Mouse (Mus musculus): ENCODE data around the gene Elmo1.

The Elmo1 gene

GRCm38 (mm10) chr13:20354604-20354999 lies 264.2 kb downstream of the Elmo1 start:
- in situ Hi-C loops (cut with MboI; ENCODE audit: low sequenced_read_pairs), result no loop called here

GRCm38 (mm10) chr13:20362541-20362940 lies 272.1 kb downstream of the Elmo1 start:
- in situ Hi-C loops (cut with MboI; ENCODE audit: low sequenced_read_pairs), result no loop called here

DNA sequence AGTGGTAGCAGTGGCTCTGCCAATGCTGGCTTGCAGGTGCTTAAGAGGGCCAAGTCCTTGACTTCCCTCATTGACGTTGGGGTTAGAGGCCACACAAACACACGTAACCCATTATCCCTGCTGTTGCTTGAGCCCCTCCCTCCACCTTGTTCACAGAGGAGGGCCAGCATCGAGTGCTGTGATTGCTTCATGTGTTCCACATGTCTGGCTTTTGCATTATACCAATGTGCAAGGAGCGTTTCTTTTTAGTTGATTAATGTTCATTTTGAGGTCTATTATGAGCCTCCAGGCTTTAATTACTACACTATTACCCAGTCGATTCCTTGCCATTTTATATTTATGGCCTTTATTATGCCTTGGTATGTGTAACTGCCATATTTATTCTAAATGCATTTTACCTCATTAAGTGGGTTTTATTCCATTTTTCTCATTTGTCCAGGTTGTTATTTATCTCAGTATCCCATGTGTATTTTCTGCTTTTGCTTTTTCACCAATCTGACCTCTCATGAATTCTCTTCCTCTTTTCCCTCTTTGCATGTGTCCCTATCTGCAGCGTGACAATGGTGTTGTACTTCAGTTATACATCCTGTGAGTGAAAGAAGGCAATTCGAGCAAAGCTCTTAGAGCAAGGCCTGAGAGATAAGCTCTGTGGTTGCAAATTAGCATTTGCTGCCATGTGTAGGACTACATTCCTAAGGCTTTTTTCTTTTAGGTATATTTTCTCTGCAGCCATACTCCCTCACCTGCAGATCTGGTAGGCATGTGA lies 275.6 kb downstream of the Elmo1 start:
- in situ Hi-C loops (cut with MboI; ENCODE audit: low sequenced_read_pairs), result no loop called here

GRCm38 (mm10) chr13:20370036-20370802 lies 279.8 kb downstream of the Elmo1 start:
- in situ Hi-C loops (cut with MboI; ENCODE audit: low sequenced_read_pairs), result no loop called here

GRCm38 (mm10) chr13:20371501-20371900 lies 281.1 kb downstream of the Elmo1 start:
- in situ Hi-C loops (cut with MboI; ENCODE audit: low sequenced_read_pairs), result no loop called here

DNA sequence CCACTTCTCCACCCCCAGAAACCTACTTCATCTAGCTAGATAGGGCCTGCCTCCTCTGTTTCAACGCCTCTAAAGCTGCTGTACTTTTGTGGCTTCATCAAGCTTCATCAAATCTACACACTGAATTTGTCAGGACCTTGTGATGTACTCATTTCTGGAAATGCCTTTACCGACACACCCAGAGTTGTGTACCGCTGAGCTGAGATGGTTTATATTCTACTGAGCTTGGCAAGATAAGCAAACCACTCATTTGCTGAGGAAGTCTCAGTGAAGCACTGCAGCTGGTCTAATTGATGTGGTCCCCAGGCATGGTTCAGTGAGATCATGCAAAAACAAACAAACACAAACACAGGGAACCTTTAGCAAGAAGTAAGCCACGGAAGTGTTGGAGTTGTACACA lies 281.9 kb downstream of the Elmo1 start:
- in situ Hi-C loops (cut with MboI; ENCODE audit: low sequenced_read_pairs), result no loop called here

DNA sequence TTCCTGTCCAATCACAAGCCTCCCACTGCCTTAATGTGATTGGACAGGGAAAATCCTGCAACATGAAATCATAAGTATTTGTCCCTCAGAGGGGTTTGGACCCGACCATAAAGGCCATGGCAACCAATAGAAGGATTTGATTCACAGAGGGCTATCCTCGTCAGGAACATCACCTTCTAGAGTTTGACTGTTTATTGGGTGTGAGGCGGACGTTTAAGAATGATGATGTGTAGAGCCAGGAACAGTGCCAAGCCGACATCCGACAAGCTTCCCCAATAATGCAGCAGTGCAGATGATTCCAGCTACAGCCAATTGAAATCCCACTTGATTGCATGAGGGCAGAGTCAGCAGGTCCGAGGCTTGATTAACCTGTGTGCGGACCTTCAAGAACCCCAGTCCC lies 288.5 kb downstream of the Elmo1 start:
- in situ Hi-C loops (cut with MboI; ENCODE audit: low sequenced_read_pairs), result no loop called here

DNA sequence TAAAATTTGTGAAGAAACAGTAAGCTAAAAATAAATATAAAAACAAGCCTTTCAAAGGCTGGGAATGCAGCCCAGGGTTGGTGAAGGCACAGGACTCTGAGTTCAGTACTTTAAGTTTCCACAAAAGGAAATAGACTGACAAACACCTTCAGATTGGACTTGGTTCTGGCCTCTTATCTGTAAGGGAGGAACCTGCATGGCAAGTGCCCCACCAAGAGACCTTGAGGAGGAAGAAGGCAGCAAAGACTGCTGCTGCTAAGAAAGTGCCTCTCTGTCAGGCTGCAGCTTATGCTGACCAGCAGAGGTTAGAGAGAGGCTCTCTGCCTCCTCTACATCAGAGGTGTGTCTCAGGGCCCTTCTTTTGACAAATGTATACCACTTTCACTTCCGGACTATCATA lies 293.5 kb downstream of the Elmo1 start:
- in situ Hi-C loops (cut with MboI; ENCODE audit: low sequenced_read_pairs), result no loop called here

DNA sequence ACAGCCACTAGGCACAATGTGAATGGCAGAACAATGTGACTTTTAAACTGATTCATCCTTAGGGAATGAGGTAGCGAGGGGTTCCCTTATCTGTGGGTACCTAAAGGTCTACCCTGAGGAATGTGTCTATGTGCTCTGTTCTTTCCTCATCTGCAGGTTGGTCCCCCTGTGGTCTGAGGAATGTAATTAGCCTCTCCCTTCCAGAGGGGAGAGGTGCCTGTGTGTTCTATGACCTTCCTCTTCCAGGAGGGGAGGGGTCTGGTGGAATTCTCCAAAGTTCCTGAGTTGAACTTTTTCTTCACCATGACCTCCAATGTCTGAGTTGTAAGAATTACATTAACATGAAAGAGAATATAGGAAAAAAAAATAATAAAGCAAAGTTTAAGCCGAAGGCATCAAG lies 294.4 kb downstream of the Elmo1 start:
- in situ Hi-C loops (cut with MboI; ENCODE audit: low sequenced_read_pairs), result no loop called here

DNA sequence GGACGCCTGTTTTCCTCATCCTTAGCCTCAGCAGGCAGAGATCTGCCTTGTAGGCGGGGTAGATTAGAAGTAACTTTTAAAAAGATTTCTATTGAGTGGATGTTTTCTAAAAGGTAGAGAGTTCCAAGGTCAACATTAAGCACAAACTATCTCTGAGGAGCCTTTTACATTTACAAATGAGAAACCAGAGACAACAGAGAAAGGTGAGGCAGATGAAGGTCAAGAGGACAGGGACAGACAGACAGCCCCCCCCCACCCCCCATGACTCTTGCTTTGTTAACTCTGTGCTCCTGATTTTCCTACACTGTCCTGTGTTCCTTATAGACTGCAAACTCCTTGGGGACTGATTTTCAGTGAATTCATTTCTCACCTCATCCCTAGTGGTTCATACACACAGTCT lies 295.0 kb downstream of the Elmo1 start:
- in situ Hi-C loops (cut with MboI; ENCODE audit: low sequenced_read_pairs), result no loop called here

DNA sequence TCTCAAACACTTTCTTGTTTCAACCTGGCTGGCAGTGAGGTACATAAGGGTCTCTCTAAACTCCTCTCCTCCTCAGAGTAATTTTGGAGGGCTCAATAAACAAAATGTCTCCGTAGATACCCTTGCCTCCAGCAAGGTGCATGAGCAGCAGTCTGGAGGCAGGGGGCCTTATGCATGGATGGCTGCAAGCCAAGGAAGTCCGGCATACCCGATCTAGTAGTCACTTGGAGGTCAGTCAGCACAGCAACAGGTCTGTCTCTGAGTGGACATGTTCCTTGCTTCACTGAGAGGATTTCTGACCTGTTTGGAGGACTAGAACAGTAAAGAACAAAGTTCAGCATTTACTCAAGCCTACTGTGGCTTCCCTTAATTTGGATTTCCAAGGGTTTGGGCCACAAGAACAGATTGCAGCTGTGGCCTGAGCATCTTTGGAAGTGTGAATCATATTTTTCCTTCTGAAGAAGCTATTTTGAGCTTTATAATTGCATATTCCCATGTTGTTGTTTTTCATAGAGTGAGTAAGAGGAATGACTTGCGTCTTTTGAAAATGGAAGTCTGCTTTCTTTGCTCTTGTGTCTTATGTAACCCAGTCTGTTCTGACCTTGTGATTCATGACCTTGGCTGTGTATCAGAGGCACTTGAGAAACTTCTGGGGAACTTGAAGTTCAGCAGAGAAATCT lies 296.2 kb downstream of the Elmo1 start:
- in situ Hi-C loops (cut with MboI; ENCODE audit: low sequenced_read_pairs), result no loop called here

GRCm38 (mm10) chr13:20392824-20393598 lies 302.6 kb downstream of the Elmo1 start:
- in situ Hi-C loops (cut with MboI; ENCODE audit: low sequenced_read_pairs), result no loop called here

DNA sequence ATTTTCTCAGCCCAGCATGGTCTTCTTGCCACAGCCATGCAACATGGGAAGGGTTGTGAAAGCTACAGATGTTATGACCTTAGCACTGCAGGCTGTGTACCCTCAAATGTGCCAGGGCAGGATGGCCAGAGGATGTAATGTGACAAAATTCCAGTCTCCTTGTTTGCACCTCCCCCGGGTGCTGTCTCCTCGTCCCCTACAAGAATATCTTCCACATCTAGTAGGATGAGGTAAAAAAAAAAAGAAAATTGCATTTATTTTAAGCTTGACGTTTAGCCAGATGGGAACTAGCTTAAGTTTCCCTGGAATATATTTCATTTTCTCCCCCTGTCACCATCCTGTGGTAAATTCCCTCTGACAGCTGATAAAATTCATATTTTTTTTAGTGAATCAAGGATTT lies 307.3 kb downstream of the Elmo1 start:
- in situ Hi-C loops (cut with MboI; ENCODE audit: low sequenced_read_pairs), result no loop called here

- in situ Hi-C loops (cut with MboI; ENCODE audit: low sequenced_read_pairs), result no loop called here
Observed at GRCm38 (mm10) chr13:20398311-20398710, 307.9 kb downstream of the Elmo1 start.

GRCm38 (mm10) chr13:20404530-20404929 lies 314.1 kb downstream of the Elmo1 start:
- in situ Hi-C loops (cut with MboI; ENCODE audit: low sequenced_read_pairs), result no loop called here

DNA sequence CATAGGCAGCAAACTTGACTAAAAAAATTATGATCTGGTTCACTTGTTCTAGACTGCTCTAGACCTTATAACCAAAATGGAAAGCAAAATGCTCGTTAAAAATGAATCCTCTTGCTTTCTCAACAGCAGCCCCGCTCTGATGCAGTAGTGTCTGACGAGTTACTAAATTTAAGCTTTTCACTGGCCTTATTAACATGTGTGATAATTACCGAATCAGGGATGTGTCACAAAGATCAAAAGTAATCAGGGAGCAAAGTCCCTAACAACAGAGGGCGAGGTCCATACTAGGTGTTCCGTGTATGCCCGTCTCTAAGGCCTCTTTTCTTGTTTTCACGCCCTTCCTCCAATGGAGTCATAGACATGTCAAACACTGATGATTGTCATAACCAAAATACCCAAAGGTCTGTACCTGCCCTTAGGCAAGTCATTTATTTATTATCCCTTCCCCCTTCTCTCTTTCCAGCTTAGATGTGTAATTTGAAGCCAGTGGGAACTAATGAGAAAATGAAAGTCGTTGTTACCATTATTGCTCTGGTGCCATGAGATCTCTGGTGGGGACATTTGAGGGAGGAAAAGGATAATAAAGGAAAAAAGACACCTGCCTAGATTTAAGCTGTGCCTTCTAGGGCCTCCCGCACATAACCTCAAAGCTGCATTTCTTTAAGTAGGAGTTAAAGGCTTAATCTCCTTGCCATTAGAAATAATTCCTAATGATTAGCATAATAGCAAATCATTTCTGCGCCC lies 316.2 kb downstream of the Elmo1 start:
- in situ Hi-C loops (cut with MboI; ENCODE audit: low sequenced_read_pairs), result no loop called here

DNA sequence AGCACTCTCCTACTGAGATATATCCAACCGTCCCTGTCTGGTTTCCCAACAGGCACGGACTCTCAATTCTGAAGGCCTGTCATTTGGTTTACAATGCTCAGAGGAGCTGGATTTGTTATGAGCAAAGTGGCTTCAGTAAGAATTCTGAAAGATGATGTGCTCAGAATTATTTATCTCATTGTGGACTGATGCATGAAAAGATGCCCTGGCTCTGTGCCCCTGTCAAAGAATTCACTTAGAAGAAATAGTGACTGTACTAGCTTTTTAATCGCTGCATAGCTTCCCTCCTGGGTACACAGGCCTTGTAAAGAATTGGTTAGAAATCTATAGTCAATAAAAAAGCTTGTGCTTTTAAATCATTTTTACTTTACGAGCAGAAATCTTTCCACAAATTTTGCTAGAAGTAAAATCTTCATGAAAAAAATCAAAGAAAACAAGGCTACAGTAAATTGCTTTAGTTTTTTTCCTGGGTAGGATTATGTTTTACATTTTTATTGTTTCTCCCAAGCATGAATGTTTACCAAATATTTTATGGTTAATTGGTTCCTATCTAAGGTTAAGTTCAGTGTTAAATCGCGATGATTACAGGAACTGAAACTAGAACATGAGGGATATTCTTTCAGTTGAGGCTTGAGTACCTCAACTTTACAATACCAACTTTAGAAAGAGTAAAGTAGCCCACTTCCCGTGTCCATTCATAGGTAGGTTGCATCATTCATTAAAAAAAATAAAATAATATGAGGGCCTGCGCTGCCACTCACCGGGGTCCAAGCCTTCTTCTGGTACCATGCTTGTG lies 320.1 kb downstream of the Elmo1 start:
- in situ Hi-C loops (cut with MboI; ENCODE audit: low sequenced_read_pairs), result no loop called here

DNA sequence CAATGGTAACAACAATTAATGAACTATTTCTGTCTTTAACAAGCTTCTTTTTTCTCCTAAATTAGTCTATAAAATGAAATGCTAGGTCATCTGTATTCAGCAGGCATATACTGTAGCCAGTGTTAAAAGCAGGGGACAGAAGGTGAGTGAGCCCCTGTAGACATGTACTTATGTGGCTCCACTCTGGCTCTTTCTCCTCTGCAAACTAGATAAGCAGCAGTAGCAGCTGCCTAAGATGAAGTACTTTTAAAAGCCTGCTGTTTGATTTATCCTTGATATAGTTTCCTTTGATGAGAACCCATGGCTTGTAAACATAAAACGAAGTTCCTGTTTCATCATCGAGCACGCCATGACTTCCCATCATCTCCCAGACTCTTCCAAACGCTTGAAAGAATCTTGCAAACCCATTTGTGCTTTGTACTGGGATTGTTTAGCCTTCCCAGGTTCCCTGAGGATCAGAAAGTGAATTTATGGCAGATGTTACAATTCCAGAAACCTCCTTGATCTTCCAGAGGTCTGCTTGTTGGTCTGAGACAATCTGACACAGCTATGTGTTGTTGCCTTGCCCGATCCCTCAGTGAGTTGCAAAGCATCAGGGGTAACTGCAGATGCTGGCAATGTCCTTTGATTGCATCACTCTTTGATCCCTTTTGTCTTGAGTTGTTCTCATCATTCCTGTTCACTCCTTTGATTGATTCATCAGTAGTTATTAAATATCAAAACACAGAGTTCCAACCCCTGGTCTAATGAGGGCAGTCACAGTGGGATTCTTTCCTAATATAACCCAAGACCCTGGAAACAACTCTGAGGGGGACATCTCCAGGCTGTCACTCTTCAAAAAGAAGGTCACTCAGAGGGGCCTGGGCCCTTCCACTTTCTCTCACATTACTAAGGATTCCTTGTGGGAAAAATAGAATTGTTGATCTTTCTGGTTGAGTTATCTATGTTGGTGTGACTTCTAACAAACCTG lies 326.6 kb downstream of the Elmo1 start:
- in situ Hi-C loops (cut with MboI; ENCODE audit: low sequenced_read_pairs), result no loop called here

Data from CH12F3 (cell line).